29 mouse cellular contexts compared by ENCODE assay signal in the genomic region with DNA sequence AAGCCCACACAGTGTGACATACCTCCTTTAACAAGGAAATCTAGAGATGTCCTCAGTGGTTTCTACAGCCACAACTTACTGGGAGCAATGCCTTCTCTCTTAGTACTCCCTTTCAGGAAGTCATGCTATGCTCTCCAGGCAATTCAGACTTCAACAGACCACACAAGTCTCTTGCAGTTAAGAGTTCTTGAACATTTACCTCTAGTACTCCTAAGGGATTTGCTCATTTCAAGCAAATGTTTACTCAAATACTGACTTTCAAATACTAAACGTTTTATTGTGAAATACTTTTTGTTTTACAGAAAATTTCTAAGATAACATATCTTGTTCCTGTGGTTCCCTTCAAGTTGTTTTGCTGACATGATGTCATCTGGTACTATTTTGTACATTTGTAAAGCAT.
"Had no signal": no experiment of that assay in that cellular context is flagged by ENCODE, and none has a peak within 500 bp of the region (broad histone marks: within the 10 kb centered on the region; RNA-seq: fewer than 3 reads in every experiment).

No protein-coding gene starts in this region.

- H3K4me2 ChIP-seq: limb, embryonic 12.5 days; limb, embryonic 13.5 days; limb, embryonic 15.5 days; liver, embryonic 11.5 days; liver, embryonic 12.5 days; liver, embryonic 13.5 days; liver, embryonic 15.5 days; midbrain, embryonic 11.5 days; midbrain, embryonic 12.5 days; midbrain, embryonic 13.5 days; midbrain, embryonic 15.5 days; neural tube, embryonic 12.5 days; neural tube, embryonic 13.5 days had no signal

- H3K27me3 ChIP-seq: limb, embryonic 12.5 days; limb, embryonic 13.5 days; limb, embryonic 15.5 days; liver, embryonic 12.5 days; liver, embryonic 13.5 days; liver, embryonic 15.5 days; megakaryocyte, embryonic 14.5 days; midbrain, embryonic 12.5 days; midbrain, embryonic 13.5 days; midbrain, embryonic 15.5 days; neural tube, embryonic 12.5 days; neural tube, embryonic 13.5 days had no signal

- H3K27ac ChIP-seq: left cerebral cortex, adult 2 months; limb, embryonic 10.5 days; limb, embryonic 12.5 days; limb, embryonic 13.5 days; limb, embryonic 15.5 days; liver, embryonic 12.5 days; liver, embryonic 13.5 days; liver, embryonic 14.5 days; liver, embryonic 15.5 days; macrophage; midbrain, embryonic 10.5 days; midbrain, embryonic 12.5 days; midbrain, embryonic 13.5 days; midbrain, embryonic 15.5 days; neural tube, embryonic 12.5 days; neural tube, embryonic 13.5 days had no signal

- H3K9ac ChIP-seq: limb, embryonic 12.5 days; limb, embryonic 13.5 days; limb, embryonic 15.5 days; liver, embryonic 12.5 days; liver, embryonic 13.5 days; liver, embryonic 14.5 days; liver, embryonic 15.5 days; liver, postnatal 0 days; midbrain, embryonic 12.5 days; midbrain, embryonic 13.5 days; midbrain, embryonic 15.5 days; neural tube, embryonic 12.5 days; neural tube, embryonic 13.5 days had no signal

- ATAC-seq: liver, embryonic 12.5 days; liver, postnatal 0 days; midbrain, embryonic 13.5 days; midbrain, embryonic 15.5 days; midbrain, embryonic 16.5 days had no signal

- H3K36me3 ChIP-seq: limb, embryonic 10.5 days; limb, embryonic 12.5 days; limb, embryonic 13.5 days; limb, embryonic 15.5 days; liver, embryonic 12.5 days; liver, embryonic 13.5 days; liver, embryonic 15.5 days; midbrain, embryonic 10.5 days; midbrain, embryonic 12.5 days; midbrain, embryonic 13.5 days; midbrain, embryonic 15.5 days; neural tube, embryonic 12.5 days; neural tube, embryonic 13.5 days had no signal

- H3K4me3 ChIP-seq: left cerebral cortex, adult 2 months; limb, embryonic 10.5 days; limb, embryonic 12.5 days; limb, embryonic 13.5 days; limb, embryonic 15.5 days; liver, embryonic 12.5 days; liver, embryonic 13.5 days; liver, embryonic 15.5 days; megakaryocyte, embryonic 14.5 days; midbrain, embryonic 10.5 days; midbrain, embryonic 12.5 days; midbrain, embryonic 13.5 days; midbrain, embryonic 15.5 days; myocyte; neural tube, embryonic 12.5 days; neural tube, embryonic 13.5 days had no signal

- H3K4me1 ChIP-seq: limb, embryonic 10.5 days; limb, embryonic 12.5 days; limb, embryonic 13.5 days; limb, embryonic 15.5 days; liver, embryonic 12.5 days; liver, embryonic 13.5 days; liver, embryonic 15.5 days; megakaryocyte, embryonic 14.5 days; midbrain, embryonic 10.5 days; midbrain, embryonic 12.5 days; midbrain, embryonic 13.5 days; midbrain, embryonic 15.5 days; neural tube, embryonic 12.5 days; neural tube, embryonic 13.5 days had no signal

- H3K9me3 ChIP-seq: limb, embryonic 10.5 days; limb, embryonic 12.5 days; limb, embryonic 13.5 days; limb, embryonic 15.5 days; liver, embryonic 12.5 days; liver, embryonic 13.5 days; liver, embryonic 15.5 days; megakaryocyte, embryonic 14.5 days; midbrain, embryonic 10.5 days; midbrain, embryonic 12.5 days; midbrain, embryonic 13.5 days; midbrain, embryonic 15.5 days; neural tube, embryonic 12.5 days; neural tube, embryonic 13.5 days had no signal

- DNase-seq: layer of hippocampus, postnatal 36 days; left cerebral cortex, postnatal 4 days; liver; liver, embryonic 13.5 days; liver, postnatal 0 days; lung, adult 18-20 months; lung, adult 2 months; lung, postnatal 10 days; midbrain, embryonic 14.5 days had no signal
